Mouse (Mus musculus) limb, embryonic 12.5 days (tissue): ENCODE measurements around the gene Tnfsf14. TPM values are rescaled to one million over a fixed set of nuclear protein-coding genes. Genes with fewer than 3 reads are reported as not detected.

Source experiments
- microRNA-seq: library from miRNA; unstranded; fragments of <30 nt; microRNA quantifications from one replicate; pipeline ENCODE4, GENCODE M21; 2017
- polyA plus RNA-seq: library from polyadenylated mRNA; unstranded; fragments of >200 nt; fragmentation: Nextera tagmentation; extraction: Ambion mirVana; gene quantifications from 2 replicates; pipeline ENCODE4 v1.2.1, GENCODE M21; 2016

The Tnfsf14 gene
- polyA plus RNA-seq, 1 experiment from 2014 or later, result 0.33 TPM

Small RNA genes lying within 50 kb of the gene (microRNA-seq; reads per million reads assigned to microRNA genes)
- not detected for gene Mir6978

Other genes starting within 250 kb of the Tnfsf14 start
- gene Acer1, start 212.1 kb downstream of the Tnfsf14 start, polyA plus RNA-seq, result not detected in 2 replicates
- gene Clpp, start 203.9 kb downstream of the Tnfsf14 start, polyA plus RNA-seq, result 147 and 151 TPM in 2 replicates
- 37.6 and 39.8 TPM in 2 replicates for gene Alkbh7, start 196.8 kb downstream of the Tnfsf14 start, polyA plus RNA-seq
- not detected in 2 replicates for gene Pspn, start 194.2 kb downstream of the Tnfsf14 start, polyA plus RNA-seq
- 61.5 and 68.2 TPM in 2 replicates for gene Gtf2f1, start 182.9 kb downstream of the Tnfsf14 start, polyA plus RNA-seq
- 0.24 TPM in 1 of 2 replicates, not detected in the other for gene Gm17949, start 182.7 kb downstream of the Tnfsf14 start, polyA plus RNA-seq
- 60.2 and 64.7 TPM in 2 replicates for gene Khsrp, start 162.7 kb downstream of the Tnfsf14 start, polyA plus RNA-seq
- 0.17 and 0.23 TPM in 2 replicates for gene Slc25a41, start 152.5 kb downstream of the Tnfsf14 start, polyA plus RNA-seq
- gene Crb3, start 135.1 kb downstream of the Tnfsf14 start, polyA plus RNA-seq, result 1.2 and 2.4 TPM in 2 replicates
- gene Slc25a23, start 134.3 kb downstream of the Tnfsf14 start, polyA plus RNA-seq, result 4.5 and 4.9 TPM in 2 replicates
- gene Dennd1c, start 115.7 kb downstream of the Tnfsf14 start, polyA plus RNA-seq, result 0.99 and 1.2 TPM in 2 replicates
- 12.7 and 14.7 TPM in 2 replicates for gene Tubb4a, start 106.4 kb downstream of the Tnfsf14 start, polyA plus RNA-seq
- 10.2 and 11.3 TPM in 2 replicates for gene Tnfsf9, start 88.9 kb downstream of the Tnfsf14 start, polyA plus RNA-seq
- not detected in 2 replicates for gene Cd70, start 44.4 kb downstream of the Tnfsf14 start, polyA plus RNA-seq
- 0.08 and 1.00 TPM in 2 replicates for gene C3, start 34.0 kb upstream of the Tnfsf14 start, polyA plus RNA-seq
- gene Gpr108, start 54.3 kb upstream of the Tnfsf14 start, polyA plus RNA-seq, result 30.0 and 31.1 TPM in 2 replicates
- gene Trip10, start 55.3 kb upstream of the Tnfsf14 start, polyA plus RNA-seq, result 30.4 and 36.5 TPM in 2 replicates
- 1.8 and 1.9 TPM in 2 replicates for gene Vav1, start 84.9 kb upstream of the Tnfsf14 start, polyA plus RNA-seq
- 3.4 and 4.0 TPM in 2 replicates for gene Adgre1, start 164.5 kb upstream of the Tnfsf14 start, polyA plus RNA-seq